Mouse (Mus musculus) embryonic stem cell, embryonic (primary cell): Measurements from ENCODE around the gene Zfp931.
"Not testable (repeated sequence)": the region's sequence is repeated elsewhere in the genome, so short reads cannot be mapped to it uniquely, and the experiment has no call there.

Experiments
- CTCF ChIA-PET, 4 experiments: fragments of 300-600 bp in 2 of 4; fragments of 350-600 bp in 2 of 4; sonication (Branson Sonifier 250); formaldehyde crosslinking; loops; one replicate each; lab custom pipeline; 2022; ENCODE audit warnings: inconsistent platforms in 2 of 4; lab: Charles Lee
- POLR2A ChIA-PET, 4 experiments: fragments of 300-600 bp in 2 of 4; fragments of 350-600 bp in 2 of 4; sonication (Branson Sonifier 250); formaldehyde crosslinking; loops; one replicate each; lab custom pipeline; 2022; ENCODE audit warnings: antibody characterized with exemption in 4 of 4, inconsistent platforms in 1 of 4; lab: Charles Lee

Gene Zfp931

DNA sequence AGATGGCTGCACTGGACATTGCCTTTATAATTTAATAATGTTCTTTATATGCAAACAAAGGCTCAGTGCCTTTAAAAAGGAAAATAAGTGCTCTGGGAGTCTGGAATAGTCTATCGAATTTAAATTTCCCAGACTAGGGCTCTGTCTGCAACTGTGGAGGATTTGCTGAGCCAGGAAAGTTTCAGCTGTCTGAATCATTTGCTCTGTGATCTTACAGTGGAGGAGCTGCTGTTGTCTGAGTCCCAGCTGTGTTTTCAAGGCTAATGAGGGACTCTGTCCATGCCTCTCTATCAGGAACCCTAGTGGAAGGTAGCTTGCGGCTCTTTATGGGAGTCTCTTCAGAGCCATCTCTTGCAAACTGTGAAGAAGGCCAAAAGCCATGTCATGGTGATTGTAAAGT lies 54.4 kb downstream of the Zfp931 start:
- POLR2A ChIA-PET, CTCF ChIA-PET: not testable (repeated sequence)

- POLR2A ChIA-PET, CTCF ChIA-PET: not testable (repeated sequence)
Observed at GRCm38 (mm10) chr2:178023011-178023611, 55.2 kb downstream of the Zfp931 start, which contains the start of gene Zfp971. TSS of gene Zfp971 (plus strand) at chr2:178023284.

DNA sequence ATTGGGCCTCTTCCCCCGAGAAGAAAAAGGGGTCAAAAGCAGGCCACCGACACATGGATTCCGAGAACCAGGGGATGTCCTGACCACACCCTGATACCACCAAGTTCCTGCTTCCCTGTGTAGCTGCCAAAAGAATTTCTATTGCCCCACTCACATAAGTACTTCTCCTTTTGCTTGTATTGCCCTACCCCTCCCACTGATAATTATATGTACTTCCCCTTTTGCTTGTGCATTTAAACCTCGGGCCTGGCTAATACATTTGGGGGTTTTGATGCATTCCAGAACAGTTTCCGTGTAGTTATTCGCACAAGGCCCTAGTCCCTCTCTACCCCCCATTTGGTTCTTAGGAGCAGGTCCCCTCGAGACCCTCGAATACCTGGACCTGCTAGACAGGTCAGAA lies 57.5 kb downstream of the Zfp931 start:
- CTCF ChIA-PET, POLR2A ChIA-PET: not testable (repeated sequence)

- CTCF ChIA-PET = not testable (repeated sequence)
Observed at GRCm38 (mm10) chr2:178019486-178019885, 58.8 kb downstream of the Zfp931 start.

More at GRCm38 (mm10) chr2:178019486-178019885, 58.8 kb downstream of the Zfp931 start:
- POLR2A ChIA-PET = not testable (repeated sequence)
